Mouse (Mus musculus) v-Abl transformed pro-B cells (cell line): ENCODE data around the gene Tctex1d4.

Experiments used
- in situ Hi-C, 2 experiments: fragments of 400-800 bp; cut with MboI; formaldehyde crosslinking; loops; one replicate each; pipeline ENCODE4 v1.15.1; 2025; ENCODE audit not compliant: unreplicated experiment in 2 of 2

Tctex1d4 gene

GRCm38 (mm10) chr4:117126675-117127290, at the start of gene Tctex1d4:
TSS of gene Tctex1d4 (plus strand) at chr4:117126794.
- in situ Hi-C loops = loop anchor here in 1 of 2 experiments (25.0 kb wide), 2 partner anchors 414 to 989 kb away; partner anchors contain the start of genes Ccdc163, Mmachc and Tesk2

- in situ Hi-C loops = no loop called here
These were observed 38.5 kb upstream of the Tctex1d4 start for GRCm38 (mm10) chr4:117087948-117088640.

GRCm38 (mm10) chr4:117090586-117090985, 36.0 kb upstream of the Tctex1d4 start:
- in situ Hi-C loops = no loop called here

GRCm38 (mm10) chr4:117094626-117095361, 31.8 kb upstream of the Tctex1d4 start:
- in situ Hi-C loops = no loop called here

GRCm38 (mm10) chr4:117095551-117096452, 30.8 kb upstream of the Tctex1d4 start, which contains the start of gene Ptch2:
TSS of gene Ptch2 (plus strand) at chr4:117096075.
- in situ Hi-C loops = no loop called here

GRCm38 (mm10) chr4:117096666-117097065, 29.9 kb upstream of the Tctex1d4 start:
- in situ Hi-C loops = no loop called here

GRCm38 (mm10) chr4:117097969-117098763, 28.4 kb upstream of the Tctex1d4 start:
- in situ Hi-C loops = no loop called here

- in situ Hi-C loops = no loop called here
These were observed 27.9 kb upstream of the Tctex1d4 start for GRCm38 (mm10) chr4:117098764-117099036.

- in situ Hi-C loops = loop anchor here in 1 of 2 experiments (5.0 kb wide), 1 partner anchor 47 kb away; no protein-coding TSS in a partner anchor
These were observed 26.6 kb upstream of the Tctex1d4 start for GRCm38 (mm10) chr4:117100036-117100435.

- in situ Hi-C loops = loop anchor here in 1 of 2 experiments (5.0 kb wide), 1 partner anchor 46 kb away; no protein-coding TSS in a partner anchor
These were observed 25.4 kb upstream of the Tctex1d4 start for GRCm38 (mm10) chr4:117101218-117101617.

GRCm38 (mm10) chr4:117104672-117105071, 21.9 kb upstream of the Tctex1d4 start:
- in situ Hi-C loops = loop anchor here in 1 of 2 experiments (5.0 kb wide), 1 partner anchor 43 kb away; no protein-coding TSS in a partner anchor

GRCm38 (mm10) chr4:117105127-117105526, 21.5 kb upstream of the Tctex1d4 start:
- in situ Hi-C loops = no loop called here

- in situ Hi-C loops = no loop called here
These were observed 18.6 kb upstream of the Tctex1d4 start for GRCm38 (mm10) chr4:117107813-117108523.

- in situ Hi-C loops = no loop called here
These were observed 18.1 kb upstream of the Tctex1d4 start for GRCm38 (mm10) chr4:117108524-117108849.

- in situ Hi-C loops = no loop called here
These were observed 17.3 kb upstream of the Tctex1d4 start for GRCm38 (mm10) chr4:117109330-117109729.

GRCm38 (mm10) chr4:117110249-117110648, 16.3 kb upstream of the Tctex1d4 start:
- in situ Hi-C loops = no loop called here

- in situ Hi-C loops = no loop called here
These were observed 15.6 kb upstream of the Tctex1d4 start for GRCm38 (mm10) chr4:117110985-117111384.

- in situ Hi-C loops = no loop called here
These were observed 13.4 kb upstream of the Tctex1d4 start for GRCm38 (mm10) chr4:117113237-117113636.

- in situ Hi-C loops = no loop called here
These were observed 11.0 kb upstream of the Tctex1d4 start for GRCm38 (mm10) chr4:117115592-117115991.
